Mouse (Mus musculus): Measurements from ENCODE around the gene Pde2a. TPM values are rescaled to one million over a fixed set of nuclear protein-coding genes. Genes with fewer than 3 reads are reported as not detected.
"Not testable (repeated sequence)": the region's sequence is repeated elsewhere in the genome, so short reads cannot be mapped to it uniquely, and the experiment has no call there.

Pde2a gene
- total RNA-seq, 2 experiments from 2014 or later = 42.4 to 42.8 TPM

DNA sequence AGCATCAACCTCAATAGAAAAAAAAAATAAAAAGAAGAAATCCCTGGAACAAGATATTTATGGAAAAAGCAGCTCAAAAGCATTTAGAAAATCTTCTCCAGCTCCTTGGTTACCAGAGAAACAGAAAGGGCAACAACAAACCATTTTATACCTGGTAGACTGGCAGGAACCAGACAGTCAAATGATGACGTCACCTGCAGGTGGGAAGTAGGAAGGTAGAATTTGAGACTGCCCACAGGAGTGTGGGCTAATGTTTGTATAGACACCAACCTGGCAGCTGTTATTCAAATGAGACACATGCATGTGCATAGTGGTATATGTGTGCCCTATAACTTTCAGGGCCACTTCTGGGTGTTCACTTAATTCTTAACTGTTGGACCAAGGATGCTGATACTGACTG lies 100.2 kb downstream of the Pde2a start:
- no peak for DNase-seq

DNA sequence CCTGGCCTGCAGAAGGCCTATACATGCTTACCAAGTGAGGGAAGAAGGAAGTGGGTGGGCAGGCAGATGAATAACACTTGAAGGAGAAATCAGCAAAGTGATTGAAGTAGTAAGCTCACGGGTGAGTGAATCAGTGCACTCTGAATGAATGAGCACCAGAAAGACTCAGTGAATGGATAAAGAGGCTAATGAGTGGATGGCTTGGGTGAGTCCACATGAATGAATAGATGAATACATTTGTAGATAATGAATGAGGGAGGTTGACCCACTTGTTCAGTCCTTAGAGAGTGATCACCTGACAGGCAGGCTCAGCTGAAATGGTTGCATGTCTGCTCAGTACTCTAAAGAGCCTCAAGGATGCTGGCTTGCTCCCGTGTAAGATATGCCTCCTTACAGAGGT lies 101.7 kb downstream of the Pde2a start:
- no peak for DNase-seq

DNA sequence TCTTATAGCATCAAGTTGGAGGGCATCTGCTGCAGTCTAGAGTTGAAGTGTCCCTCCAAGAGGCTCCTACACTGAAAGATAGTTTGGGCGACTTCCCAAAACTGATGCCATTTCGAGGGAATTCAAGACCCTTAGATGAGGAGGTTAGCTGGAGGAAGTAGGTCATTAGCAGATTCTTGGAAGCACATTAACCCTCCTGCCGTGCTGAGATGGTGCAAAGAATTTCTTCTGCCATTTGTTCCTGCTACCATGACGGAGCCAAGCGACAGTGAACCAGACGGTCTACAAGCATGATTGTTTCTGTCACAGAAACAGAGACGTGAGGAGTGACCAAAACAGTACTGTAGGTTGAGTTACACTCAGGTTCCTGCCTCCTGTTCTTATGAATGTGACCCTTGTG lies 105.0 kb downstream of the Pde2a start:
- DNase-seq = no peak

DNA sequence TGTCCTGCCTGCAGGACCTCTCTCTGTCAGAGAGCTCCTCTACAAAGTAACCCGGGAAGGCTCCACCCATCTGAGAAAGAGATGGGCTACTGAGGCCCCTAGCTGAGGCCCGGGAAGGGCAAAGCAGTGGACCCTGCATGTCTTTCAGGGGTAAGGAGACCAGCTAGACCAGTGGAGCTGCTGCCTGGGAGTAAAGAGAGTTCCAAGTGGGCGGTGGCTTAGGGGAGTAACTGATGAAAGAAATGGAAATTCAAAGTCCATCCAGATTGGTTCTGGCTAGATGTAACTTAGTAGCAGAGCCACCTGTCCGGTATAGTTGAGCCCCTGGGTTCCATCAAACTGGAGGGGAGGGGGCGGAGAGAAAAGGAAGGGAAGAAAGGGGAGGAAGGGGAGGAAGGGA lies 112.9 kb downstream of the Pde2a start:
- DNase-seq = no peak

DNA sequence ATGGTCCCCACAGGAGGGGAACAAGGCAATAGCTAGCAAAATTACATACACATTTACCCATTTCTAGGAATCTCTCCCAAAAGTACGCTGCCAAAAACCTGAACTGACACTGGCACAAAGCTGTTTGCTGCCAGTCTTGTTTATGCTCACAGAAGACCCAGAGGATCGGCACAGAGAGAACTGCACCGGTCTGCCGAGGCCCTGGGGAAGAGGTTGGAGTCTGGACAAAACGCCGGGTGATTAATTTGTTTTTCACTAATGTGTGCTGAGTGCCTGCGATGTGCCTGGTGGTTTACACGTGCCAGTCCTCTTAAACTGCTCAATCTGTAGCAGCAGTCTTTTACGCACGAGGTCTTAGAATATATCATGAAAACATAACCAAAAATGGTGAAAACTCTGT lies 113.6 kb downstream of the Pde2a start:
- no peak for DNase-seq

DNA sequence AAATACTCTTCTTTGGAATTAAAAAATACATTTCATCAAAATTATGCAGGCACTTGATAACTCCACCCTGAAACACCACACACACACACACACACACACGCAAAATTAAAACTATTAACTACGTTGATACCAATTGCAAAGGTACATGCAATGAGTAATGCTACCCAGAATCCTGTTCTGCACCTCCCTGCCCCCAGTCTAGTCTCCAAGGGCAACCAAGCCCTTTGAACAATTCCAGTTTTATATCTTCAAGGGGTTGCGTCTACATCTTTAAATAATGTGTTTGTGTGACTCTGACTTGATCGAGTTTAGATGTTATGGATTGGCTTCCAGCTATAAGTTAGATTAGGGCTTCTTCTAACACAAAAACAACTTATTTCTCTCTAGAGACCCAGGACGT lies 114.0 kb downstream of the Pde2a start:
- no peak for DNase-seq

DNA sequence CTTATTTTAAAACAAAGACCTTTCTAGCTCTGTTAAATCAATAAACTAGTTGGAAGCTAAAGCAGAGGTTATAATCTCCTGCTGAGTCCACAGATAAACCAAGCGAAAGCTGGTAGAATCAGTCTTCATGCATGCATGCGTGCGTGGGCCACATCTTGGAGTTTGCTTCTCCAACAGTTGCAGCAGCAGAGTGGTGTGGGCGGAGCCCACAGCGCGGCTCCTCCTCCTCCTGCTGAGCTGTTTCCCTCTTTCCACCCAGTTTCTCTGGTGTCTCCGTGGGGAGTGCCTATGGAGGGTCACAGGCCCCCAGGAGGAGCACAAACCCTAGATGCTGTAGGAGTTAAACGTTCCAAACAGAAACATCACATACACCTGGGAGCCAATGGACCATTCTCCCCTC lies 116.0 kb downstream of the Pde2a start:
- no peak for DNase-seq

DNA sequence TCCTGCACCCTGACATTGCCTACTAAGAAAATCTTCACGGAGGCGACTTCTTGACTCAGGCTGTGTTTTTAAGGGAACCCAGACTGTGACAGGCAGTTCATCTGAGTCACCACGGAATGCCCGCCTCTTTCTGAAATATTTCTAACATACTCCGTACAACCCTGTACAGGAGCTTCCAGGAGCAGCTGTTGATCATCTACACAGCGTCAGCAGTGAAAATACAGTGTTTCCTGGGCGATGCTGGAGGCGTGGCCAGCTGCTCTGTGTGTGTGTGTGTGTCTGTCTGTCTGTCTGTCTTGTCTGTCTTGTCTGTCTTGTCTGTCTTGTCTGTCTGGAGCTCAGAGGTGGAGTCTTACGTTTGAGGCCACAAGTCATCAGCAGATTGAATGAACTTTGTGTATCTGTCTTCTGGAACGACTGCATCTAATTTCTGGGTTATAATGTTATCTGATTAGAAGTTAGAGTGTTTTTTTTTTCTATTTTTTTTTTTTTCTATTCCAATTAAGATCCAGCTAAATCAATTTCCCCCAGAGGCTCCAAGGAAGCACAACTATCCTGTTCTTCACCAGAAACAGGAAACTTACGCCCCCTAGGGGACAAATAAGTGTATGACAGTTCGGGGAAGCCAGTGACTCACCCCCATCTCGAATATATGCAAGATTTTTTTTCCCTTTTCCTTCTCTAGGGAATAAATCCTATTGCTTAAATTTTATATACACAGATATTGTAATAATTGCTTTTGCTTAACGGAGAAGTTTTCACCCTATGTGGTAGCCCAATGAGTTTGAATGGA lies 116.8 kb downstream of the Pde2a start:
- peak; percentile 58 for DNase-seq

DNA sequence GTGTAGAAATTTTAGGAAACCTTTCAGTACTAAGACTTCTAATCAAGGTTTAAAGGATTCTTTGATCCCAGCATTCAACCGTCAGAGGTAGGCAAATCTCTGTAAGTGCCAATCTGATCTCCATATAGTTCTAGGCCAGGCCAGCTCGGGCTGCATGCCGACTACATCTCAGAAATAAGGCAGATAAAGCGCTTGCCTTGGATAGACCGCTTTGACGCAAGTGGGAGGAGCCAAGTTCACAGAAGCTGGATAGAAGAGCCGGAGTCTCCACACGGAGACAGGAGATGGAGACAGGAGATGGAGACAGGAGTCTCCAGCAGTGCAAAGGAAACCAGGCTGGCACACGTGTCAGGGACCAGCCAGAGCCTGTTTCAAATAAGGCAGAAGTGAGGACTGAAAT lies 118.3 kb downstream of the Pde2a start:
- no peak for DNase-seq

DNA sequence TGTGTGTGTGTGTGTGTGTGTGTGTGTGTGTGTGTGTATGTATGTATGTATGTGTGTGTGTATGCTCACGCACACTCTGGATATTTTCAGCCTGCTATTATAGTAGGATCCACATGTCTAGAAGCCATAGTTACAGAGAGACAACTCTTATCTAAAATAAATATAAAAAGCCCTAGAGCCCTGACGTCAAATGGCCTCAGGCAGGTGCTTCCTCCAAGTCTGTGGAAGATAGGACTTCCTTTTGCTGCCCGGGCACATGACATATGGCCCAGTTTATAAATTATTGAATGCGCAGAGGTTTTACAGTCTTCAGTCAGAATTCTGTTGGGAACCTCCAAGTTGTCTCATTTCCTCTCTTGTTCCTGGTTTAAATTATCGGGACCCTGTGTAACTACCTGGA lies 119.2 kb downstream of the Pde2a start:
- no peak for DNase-seq

DNA sequence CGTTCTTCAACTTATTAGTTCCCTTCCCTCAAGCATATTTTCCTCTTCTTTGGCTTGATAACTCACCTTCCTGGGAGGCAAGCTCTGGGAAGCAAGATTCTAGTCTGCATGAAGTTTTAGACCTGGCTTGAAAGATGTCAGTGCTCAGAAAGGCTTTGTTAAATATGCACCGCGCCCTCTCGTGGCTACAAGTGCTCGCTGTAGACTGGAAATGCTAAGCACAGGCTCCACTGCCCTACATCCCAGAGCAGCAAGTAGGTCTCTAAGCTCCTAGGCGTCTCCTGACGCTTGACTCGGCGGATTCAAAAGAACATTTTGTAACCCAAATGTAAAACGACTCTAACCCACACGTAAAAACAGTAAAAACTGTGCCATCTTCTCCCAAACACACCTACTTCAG lies 119.6 kb downstream of the Pde2a start:
- peak; percentile 74 for DNase-seq

DNA sequence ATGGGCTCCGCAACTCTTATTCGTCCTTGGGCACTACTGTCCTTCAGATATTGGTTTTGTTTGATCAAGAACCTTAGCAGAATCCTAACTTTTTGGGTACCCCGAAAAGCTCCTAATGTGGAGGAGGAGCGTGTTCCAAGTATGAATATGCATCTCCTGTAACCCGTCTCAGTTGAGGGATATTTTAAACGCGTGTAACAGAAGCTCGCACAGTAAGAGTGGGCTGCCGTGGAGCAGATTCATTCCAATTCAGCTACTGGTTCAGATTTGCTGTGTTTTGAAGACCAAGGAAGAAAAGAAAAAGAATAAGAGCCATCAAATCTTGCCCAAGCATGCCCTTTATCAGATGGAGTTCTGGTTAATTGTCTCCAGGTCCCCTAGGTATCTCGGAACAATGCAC lies 120.2 kb downstream of the Pde2a start:
- no peak for DNase-seq

DNA sequence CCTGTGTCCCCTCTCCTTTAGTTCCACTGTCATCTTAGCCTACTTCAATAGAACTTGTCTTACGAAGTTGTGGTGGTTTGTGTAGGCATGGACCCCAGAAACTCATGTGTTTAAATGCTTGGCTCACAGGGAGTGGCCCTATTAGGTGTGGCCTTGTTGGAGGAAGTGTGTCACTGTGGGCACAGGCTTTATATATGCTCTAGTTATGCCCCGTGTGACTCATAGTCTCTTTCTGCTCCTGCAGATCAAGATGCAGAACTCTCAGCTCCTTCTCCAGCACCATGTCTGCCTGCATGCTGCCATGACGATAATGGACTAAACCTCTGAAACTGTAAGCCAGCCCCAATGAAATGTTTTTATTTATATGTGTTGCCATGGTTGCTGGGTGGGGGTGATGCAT lies 126.2 kb downstream of the Pde2a start:
- no peak for DNase-seq

DNA sequence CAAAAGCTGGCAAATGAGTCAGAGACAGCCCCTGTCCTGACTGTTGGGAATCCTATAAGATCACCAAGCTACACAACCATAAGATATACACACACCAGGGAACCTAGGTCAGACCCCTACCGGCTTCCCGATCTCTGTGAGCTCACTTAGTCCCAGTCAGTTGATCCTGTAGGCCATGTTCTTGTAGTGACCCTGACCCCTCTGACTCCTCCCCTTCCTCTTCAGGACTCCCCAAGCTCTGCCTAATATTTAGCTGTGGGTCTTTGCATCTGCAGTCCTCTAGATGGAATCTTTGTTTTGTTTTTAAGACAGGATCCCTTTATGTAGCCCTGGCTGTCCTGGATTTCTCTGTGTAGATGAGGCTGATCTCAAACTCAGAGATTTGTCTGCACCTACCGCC lies 127.8 kb downstream of the Pde2a start:
- DNase-seq = no peak

DNA sequence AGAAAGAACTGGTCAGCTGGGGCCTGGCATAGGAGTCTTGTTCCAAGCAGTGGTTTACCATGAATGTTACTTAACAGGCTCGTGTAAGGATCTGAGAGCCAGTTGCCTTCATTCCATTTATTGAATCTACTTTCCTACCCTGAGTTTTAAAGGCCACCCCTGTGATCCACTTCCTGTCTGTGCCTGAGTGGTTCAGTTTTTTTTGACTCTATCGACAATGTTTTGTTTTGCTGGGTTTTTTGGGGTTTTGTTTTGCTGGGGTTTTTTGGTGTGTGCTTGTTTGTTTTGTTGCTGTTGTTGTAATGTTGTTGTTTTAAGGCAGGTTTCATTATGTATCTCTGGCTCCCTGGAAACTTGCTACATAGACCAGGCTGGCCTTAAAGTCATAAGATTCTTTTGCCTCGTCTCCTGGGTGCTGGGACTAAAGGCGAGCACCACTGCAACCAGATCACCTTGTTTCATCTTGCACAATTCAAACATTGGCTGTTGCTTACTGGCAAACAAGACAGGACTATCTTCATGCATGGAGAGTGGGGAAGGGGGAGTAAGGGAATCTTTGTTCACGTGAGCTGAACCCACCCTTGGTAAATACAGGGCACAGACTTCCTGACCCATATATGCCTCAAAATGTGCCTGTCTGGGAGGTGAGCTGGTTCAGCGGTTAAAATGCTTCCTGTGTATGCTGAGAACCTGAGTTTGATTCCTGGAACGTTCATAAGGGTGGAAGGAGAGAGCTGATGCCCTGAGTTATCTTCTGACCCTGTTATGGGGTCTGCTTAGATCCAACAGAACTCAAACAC lies 129.4 kb downstream of the Pde2a start:
- DNase-seq = no peak

DNA sequence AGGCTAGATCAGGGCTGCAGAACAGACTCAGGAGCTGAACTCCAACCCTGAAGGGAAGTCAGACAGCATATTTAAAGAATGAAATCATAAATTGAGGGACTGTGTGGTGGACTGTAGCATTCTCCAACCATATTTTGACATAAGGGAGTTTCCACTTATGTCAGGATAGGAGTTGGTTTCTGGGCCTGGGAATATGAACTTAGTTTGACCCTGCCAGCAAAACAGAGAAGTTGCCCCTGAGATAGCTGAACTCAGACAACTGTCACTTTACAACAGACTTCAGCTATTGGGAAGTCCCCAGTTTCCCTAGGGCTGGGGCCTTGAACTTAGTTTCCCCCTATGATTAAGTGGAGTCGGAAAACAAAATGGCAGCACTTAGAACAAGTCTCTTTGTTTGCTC lies 130.0 kb downstream of the Pde2a start:
- no peak for DNase-seq

DNA sequence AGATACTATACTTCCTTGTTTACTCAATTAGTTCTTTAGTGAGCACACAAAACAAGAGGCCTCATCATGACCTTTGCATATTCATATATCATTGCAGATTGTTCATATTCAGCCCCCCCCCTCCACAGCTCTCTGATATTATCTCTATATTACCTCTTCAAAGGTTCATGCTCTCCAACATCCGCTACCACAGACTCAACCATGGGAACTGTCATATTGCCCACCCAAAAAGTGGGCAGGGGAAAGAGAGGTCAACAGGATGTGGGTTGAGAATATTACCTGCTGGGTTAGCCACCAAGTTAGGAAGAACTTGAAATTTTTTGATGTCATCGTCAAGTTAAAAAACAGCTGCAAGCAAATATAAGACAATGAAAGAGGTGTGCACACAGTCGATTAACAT lies 134.0 kb downstream of the Pde2a start:
- DNase-seq = not testable (repeated sequence)

DNA sequence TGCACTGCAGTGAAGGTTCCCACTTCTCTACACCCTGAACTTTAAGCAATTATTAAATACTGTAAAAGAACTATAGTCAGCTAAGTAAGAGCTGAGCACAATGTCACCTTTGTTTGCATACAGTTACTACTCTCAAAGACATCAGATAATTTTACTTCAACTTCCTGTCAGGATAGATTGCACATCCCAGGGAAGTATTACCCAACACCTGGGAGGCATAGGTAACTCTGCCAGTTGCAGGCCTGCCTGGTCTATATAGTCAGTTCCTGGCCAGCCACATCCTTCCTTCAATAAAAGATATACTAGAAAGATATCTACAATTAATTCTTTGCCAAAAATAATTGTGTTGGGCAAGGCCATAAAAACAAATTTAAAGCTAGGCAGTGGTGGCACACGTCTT lies 135.9 kb downstream of the Pde2a start:
- no peak for DNase-seq

DNA sequence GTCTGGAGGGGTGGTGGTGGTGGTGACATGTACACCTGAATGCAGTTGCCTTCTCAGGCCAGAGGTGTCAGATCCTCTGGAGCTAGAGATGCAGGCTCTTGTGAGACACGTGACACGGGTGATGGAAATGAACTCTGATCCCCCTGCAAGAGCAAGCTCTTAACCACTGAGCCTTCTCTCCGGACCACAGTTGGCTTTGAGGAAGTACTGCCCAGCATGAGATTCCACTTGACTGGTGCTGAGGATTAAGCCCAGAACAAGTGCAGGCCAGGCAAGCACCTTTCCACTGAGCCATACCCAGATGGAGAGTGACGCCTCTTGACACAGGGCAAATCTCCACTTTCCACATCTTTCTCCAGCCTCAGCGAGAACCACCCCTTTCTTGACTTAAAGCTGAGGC lies 137.9 kb downstream of the Pde2a start:
- DNase-seq = not testable (repeated sequence)

Small RNA genes lying within 50 kb of the gene (microRNA-seq; reads per million reads assigned to microRNA genes)
- 22,875 to 26,784 reads per million in 2 experiments for gene Mir139

Other genes starting within 250 kb of the Pde2a start
- gene Atg16l2, start 119.4 kb upstream of the Pde2a start, total RNA-seq (2021) = 10 to 100 TPM; 13.0 to 16.0 TPM
- 10 to 100 TPM; 45.6 to 53.6 TPM for gene Stard10, start 104.6 kb upstream of the Pde2a start, total RNA-seq (2021)
- 10 to 100 TPM; 44.5 to 44.8 TPM for gene Arap1, start 73.6 kb upstream of the Pde2a start, total RNA-seq (2021)
- gene Gm45837, start 10.8 kb upstream of the Pde2a start, total RNA-seq (2021) = 1 to 10 TPM in 1 of 2 experiments, not detected in 1; 7.4 TPM
- gene Art2b, start 163.9 kb downstream of the Pde2a start, total RNA-seq (2021) = not detected
- gene Clpb, start 241.9 kb downstream of the Pde2a start, total RNA-seq (2021) = 10 to 100 TPM; 50.3 to 52.7 TPM